Mouse (Mus musculus) heart, embryonic 14.5 days (tissue): Measurements from ENCODE around the gene Rasgrp3. TPM values are rescaled to one million over a fixed set of nuclear protein-coding genes. Genes with fewer than 3 reads are reported as not detected.

Experiments used
- ATAC-seq: fragments of 200-750 bp; cut with Nextera tagmentation; 2 replicates; pipeline ENCODE4 v1.8.0; 2017; ENCODE audit warnings: low read depth, moderate TSS enrichment; ENCODE audit not compliant: insufficient number of reproducible peaks, insufficient read depth, low FRiP score
- H3K27ac ChIP-seq, 2 experiments: fragments of 200-500 bp in 1 of 2; fragments of 300-500 bp in 1 of 2; sonication (generic) in 1 of 2; replicated peaks in 1 of 2; 2 replicates each; pipeline ENCODE4 v1.5.1; 2012 to 2014; ENCODE audit warnings: low read depth in 2 of 2, low read length in 2 of 2, control low read depth in 1 of 2, mild to moderate bottlenecking in 1 of 2, mixed read lengths in 1 of 2; ENCODE audit not compliant: control insufficient read depth in 1 of 2, insufficient read depth in 1 of 2
- H3K27me3 ChIP-seq: fragments of 300-500 bp; sonication (generic); 2 replicates; pipeline ENCODE4 v1.6.1; 2014; ENCODE audit warnings: mild to moderate bottlenecking, low read length, control low read depth; ENCODE audit not compliant: control insufficient read depth, insufficient read depth
- H3K36me3 ChIP-seq: fragments of 300-500 bp; sonication (generic); 2 replicates; pipeline ENCODE4 v1.6.1; 2014; ENCODE audit warnings: mild to moderate bottlenecking, control low read depth, low read length, mixed read lengths; ENCODE audit not compliant: control insufficient read depth, insufficient read depth
- H3K4me1 ChIP-seq, 2 experiments: fragments of 200-500 bp in 1 of 2; fragments of 300-500 bp in 1 of 2; sonication (generic) in 1 of 2; 2 replicates each; pipeline ENCODE4 v1.6.1; 2012 to 2014; ENCODE audit warnings: low read length in 2 of 2, control low read depth in 1 of 2, mixed read lengths in 1 of 2; ENCODE audit not compliant: control insufficient read depth in 2 of 2, insufficient read depth in 2 of 2
- H3K4me2 ChIP-seq: fragments of 300-500 bp; sonication (generic); 2 replicates; pipeline ENCODE4 v1.6.1; 2014; ENCODE audit warnings: mild to moderate bottlenecking, low read length
- H3K4me3 ChIP-seq, 2 experiments: fragments of 200-500 bp in 1 of 2; fragments of 300-500 bp in 1 of 2; sonication (generic) in 1 of 2; 2 replicates each; pipeline ENCODE4 v1.5.1; 2012 to 2014; ENCODE audit warnings: low read length in 2 of 2, mild to moderate bottlenecking in 2 of 2, control low read depth in 1 of 2, low read depth in 1 of 2, moderate library complexity in 1 of 2; ENCODE audit not compliant: control insufficient read depth in 1 of 2, insufficient read depth in 1 of 2
- H3K9ac ChIP-seq: fragments of 300-500 bp; sonication (generic); 2 replicates; pipeline ENCODE4 v1.6.1; 2014; ENCODE audit warnings: mild to moderate bottlenecking, low read length
- H3K9me3 ChIP-seq: fragments of 300-500 bp; sonication (generic); 2 replicates; pipeline ENCODE4 v1.6.1; 2016; ENCODE audit warnings: low read length, control low read depth; ENCODE audit not compliant: control insufficient read depth
- WGBS: fragments of 180-500 bp; shearing (Covaris S2); extraction: QIAGEN DNeasy Blood & Tissue Kit; methylation state at CpG from one replicate; pipeline ENCODE4 v1.1.7; 2014; 5-methylcytosine and 5-hydroxymethylcytosine counted together
- polyA plus RNA-seq: library from polyadenylated mRNA; unstranded; fragments of >200 nt; fragmentation: Nextera tagmentation; extraction: Ambion mirVana; gene quantifications from 2 replicates; pipeline ENCODE4 v1.2.1, GENCODE M21; 2014

Gene Rasgrp3
- polyA plus RNA-seq, 1 experiment from 2014 or later, result 24.3 TPM

- Histone ChIP-seq H3K4me2 (no peak overlapping the region), H3K9me3 (no peaks in the 10 kb centered on the region), H3K4me1 (peaks cover 5 to 23% of the 10 kb centered on the region in 2 experiments), H3K27me3 (no peaks in the 10 kb centered on the region), H3K9ac (no peak overlapping the region), H3K36me3 (no peaks in the 10 kb centered on the region), H3K27ac (no peak overlapping the region), H3K4me3 (no peak overlapping the region)
- ATAC-seq, result no peak
- 77% methylated on average over 1 of the region's 1 CpGs for WGBS
These were observed 40.3 kb downstream of the Rasgrp3 start for GRCm38 (mm10) chr17:75475985-75476384.

GRCm38 (mm10) chr17:75476736-75477416 lies 41.2 kb downstream of the Rasgrp3 start:
- ATAC-seq, result no peak
- H3K27ac ChIP-seq, result no peak overlapping the region
- no peaks in the 10 kb centered on the region for H3K9me3 ChIP-seq
- H3K4me1 ChIP-seq, result peaks cover 5 to 22% of the 10 kb centered on the region in 2 experiments
- 50% methylated on average over 4 of the region's 4 CpGs for WGBS
- H3K36me3 ChIP-seq, result no peaks in the 10 kb centered on the region
- no peak overlapping the region for H3K9ac ChIP-seq
- no peak overlapping the region for H3K4me3 ChIP-seq
- H3K27me3 ChIP-seq, result no peaks in the 10 kb centered on the region
- H3K4me2 ChIP-seq, result no peak overlapping the region

- WGBS, result 75% methylated on average over 3 of the region's 3 CpGs
- H3K4me3 ChIP-seq, result no peak overlapping the region
- H3K27ac ChIP-seq, result no peak overlapping the region
- H3K4me2 ChIP-seq, result no peak overlapping the region
- no peaks in the 10 kb centered on the region for H3K9me3 ChIP-seq
- H3K27me3 ChIP-seq, result no peaks in the 10 kb centered on the region
- peaks cover 2 to 14% of the 10 kb centered on the region in 2 experiments; a peak in 3 of 4 replicates for H3K4me1 ChIP-seq
- ATAC-seq, result no peak
- H3K9ac ChIP-seq, result no peak overlapping the region
- H3K36me3 ChIP-seq, result no peaks in the 10 kb centered on the region
These were observed 42.0 kb downstream of the Rasgrp3 start for GRCm38 (mm10) chr17:75477655-75478054.

GRCm38 (mm10) chr17:75478836-75479235 lies 43.1 kb downstream of the Rasgrp3 start:
- Histone ChIP-seq H3K27me3 (no peaks in the 10 kb centered on the region), H3K4me2 (no peak overlapping the region), H3K4me1 (peaks cover 2 to 8% of the 10 kb centered on the region in 2 experiments; a peak in 2 of 4 replicates), H3K9ac (no peak overlapping the region), H3K4me3 (no peak overlapping the region), H3K9me3 (no peaks in the 10 kb centered on the region), H3K36me3 (no peaks in the 10 kb centered on the region), H3K27ac (no peak overlapping the region)
- no peak for ATAC-seq
- 28% methylated on average over 1 of the region's 1 CpGs for WGBS

GRCm38 (mm10) chr17:75479663-75480062 lies 44.0 kb downstream of the Rasgrp3 start:
- Histone ChIP-seq H3K27ac (no peak overlapping the region), H3K9ac (no peak overlapping the region), H3K27me3 (no peaks in the 10 kb centered on the region), H3K4me1 (peaks cover 2 to 8% of the 10 kb centered on the region in 2 experiments; a peak in 2 of 4 replicates), H3K4me2 (no peak overlapping the region), H3K36me3 (no peaks in the 10 kb centered on the region), H3K4me3 (no peak overlapping the region), H3K9me3 (no peaks in the 10 kb centered on the region)
- ATAC-seq, result no peak
- WGBS, result 91% methylated on average over 2 of the region's 2 CpGs

- no peak for ATAC-seq
- H3K4me2 ChIP-seq, result no peak overlapping the region
- peaks cover 2 to 8% of the 10 kb centered on the region in 2 experiments; a peak in 2 of 4 replicates for H3K4me1 ChIP-seq
- H3K27me3 ChIP-seq, result no peaks in the 10 kb centered on the region
- H3K36me3 ChIP-seq, result no peaks in the 10 kb centered on the region
- H3K9me3 ChIP-seq, result no peaks in the 10 kb centered on the region
- H3K9ac ChIP-seq, result no peak overlapping the region
- H3K4me3 ChIP-seq, result no peak overlapping the region
- H3K27ac ChIP-seq, result no peak overlapping the region
- WGBS, result 47% methylated on average over 3 of the region's 3 CpGs
These were observed 44.7 kb downstream of the Rasgrp3 start for GRCm38 (mm10) chr17:75480379-75480778.

GRCm38 (mm10) chr17:75486205-75486604 lies 50.5 kb downstream of the Rasgrp3 start:
- 80% methylated on average over 3 of the region's 3 CpGs for WGBS
- Histone ChIP-seq H3K27ac (no peak overlapping the region), H3K9ac (no peak overlapping the region), H3K36me3 (no peaks in the 10 kb centered on the region), H3K4me1 (no peaks in the 10 kb centered on the region; a peak in 1 of 4 replicates), H3K4me2 (no peak overlapping the region), H3K9me3 (no peaks in the 10 kb centered on the region), H3K27me3 (no peaks in the 10 kb centered on the region), H3K4me3 (no peak overlapping the region)
- no peak for ATAC-seq

GRCm38 (mm10) chr17:75495213-75495612 lies 59.5 kb downstream of the Rasgrp3 start:
- Histone ChIP-seq H3K4me2 (no peak overlapping the region), H3K27me3 (no peaks in the 10 kb centered on the region), H3K9me3 (no peaks in the 10 kb centered on the region), H3K4me1 (peaks cover 6 to 8% of the 10 kb centered on the region in 2 experiments; a peak in 3 of 4 replicates), H3K36me3 (no peaks in the 10 kb centered on the region), H3K9ac (no peak overlapping the region), H3K4me3 (no peak overlapping the region), H3K27ac (no peak overlapping the region)
- WGBS, result 71% methylated on average over 4 of the region's 4 CpGs
- ATAC-seq, result no peak
